Mouse (Mus musculus) spleen, adult 2 months (tissue): ENCODE measurements around the gene Stk4.

Experiments
- CTCF ChIP-seq: fragments of 200-500 bp; IDR thresholded peaks from 2 replicates; pipeline ENCODE4 v1.5.1; 2011; ENCODE audit warnings: mild to moderate bottlenecking, inconsistent platforms; ENCODE audit not compliant: insufficient read depth, insufficient read length, insufficient replicate concordance; ENCODE audit errors: extremely low read depth
- POLR2A ChIP-seq: fragments of 200-500 bp; IDR thresholded peaks from 2 replicates; pipeline ENCODE4 v1.6.1; 2011; ENCODE audit warnings: low read depth, low read length, inconsistent platforms

DNA sequence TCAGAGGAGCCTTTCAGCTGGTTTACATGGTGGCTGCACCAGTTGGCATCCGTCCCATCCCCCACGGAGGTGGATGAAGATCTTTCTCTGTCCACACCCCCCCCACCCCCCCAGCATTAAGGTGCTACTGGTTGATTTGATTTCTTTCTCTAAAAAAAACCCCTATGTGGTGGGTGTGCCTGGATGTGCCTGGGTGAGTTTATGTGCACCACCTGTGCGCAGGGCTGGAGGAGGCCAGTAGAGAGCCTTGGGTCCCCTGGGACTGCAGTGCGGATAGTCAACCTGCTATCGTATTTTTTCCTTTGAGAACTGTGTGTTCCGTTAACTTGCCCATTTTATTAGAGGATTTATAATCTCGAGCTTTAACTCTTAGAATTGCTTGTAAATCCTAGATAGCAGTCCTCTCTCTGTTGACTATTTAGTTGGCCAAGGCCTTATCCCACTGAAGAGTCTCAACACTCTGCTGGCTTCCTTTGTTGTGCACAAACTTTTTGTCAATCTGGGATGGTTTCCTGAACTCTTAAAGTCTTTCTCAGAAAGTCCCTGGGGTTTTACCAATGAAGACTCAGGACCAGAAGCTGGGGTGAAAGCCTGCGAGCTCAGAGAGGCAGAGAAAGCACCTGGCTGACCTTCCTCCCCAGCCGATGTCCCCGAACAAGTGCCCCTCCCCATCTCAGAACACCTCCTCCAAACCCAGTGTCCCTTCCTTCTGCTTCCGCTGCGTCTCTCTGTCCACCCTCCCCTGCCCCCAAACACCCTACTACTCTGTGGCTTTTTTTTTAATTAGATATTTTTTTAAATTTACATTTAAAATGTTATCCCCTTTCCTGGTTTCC, 58.7 kb downstream of the Stk4 start:
- TF ChIP-seq POLR2A (no peak), CTCF (no peak)
